Mouse (Mus musculus): Measurements from ENCODE around the gene Pigs.

DNA sequence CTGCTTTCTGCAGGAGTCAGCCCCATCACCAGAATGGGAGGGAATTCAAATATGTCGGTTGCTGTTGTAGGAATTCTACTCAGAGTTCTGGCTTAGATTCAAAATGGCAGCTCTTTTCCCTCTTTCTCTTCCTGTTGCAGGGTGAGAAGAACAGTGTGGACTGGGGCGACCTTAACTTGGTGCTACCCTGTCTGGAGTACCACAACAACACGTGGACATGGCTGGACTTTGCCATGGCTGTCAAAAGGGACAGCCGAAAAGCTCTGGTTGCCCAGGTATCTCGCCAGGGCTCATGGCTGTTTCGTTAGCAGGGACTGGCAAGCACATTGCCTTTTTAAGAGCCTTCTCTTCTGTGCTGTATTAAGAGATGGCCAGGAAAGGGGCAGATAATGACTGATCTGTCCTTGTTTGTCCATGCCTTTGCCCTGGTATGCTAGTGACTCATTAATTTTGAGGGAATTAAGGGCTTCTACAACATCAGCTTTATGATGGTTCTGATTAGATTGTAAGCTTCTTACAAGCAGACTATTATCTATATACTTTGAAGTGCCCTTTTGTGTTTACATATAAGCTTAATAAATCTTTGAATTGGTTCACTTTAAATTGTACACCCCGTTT is 39.0 kb upstream of the Pigs start:
- TF ChIP-seq GATA1 (IDR thresholded peaks at IDR 0.05; ENCODE audit: low read length): no peak
- no peak for TF ChIP-seq TAL1 (IDR thresholded peaks at IDR 0.05; ENCODE audit: low read length)
